Mouse (Mus musculus): ENCODE results near the gene Olfr924.
"Not testable (repeated sequence)": the region's sequence is repeated elsewhere in the genome, so short reads cannot be mapped to it uniquely, and the experiment has no call there.

Gene Olfr924

DNA sequence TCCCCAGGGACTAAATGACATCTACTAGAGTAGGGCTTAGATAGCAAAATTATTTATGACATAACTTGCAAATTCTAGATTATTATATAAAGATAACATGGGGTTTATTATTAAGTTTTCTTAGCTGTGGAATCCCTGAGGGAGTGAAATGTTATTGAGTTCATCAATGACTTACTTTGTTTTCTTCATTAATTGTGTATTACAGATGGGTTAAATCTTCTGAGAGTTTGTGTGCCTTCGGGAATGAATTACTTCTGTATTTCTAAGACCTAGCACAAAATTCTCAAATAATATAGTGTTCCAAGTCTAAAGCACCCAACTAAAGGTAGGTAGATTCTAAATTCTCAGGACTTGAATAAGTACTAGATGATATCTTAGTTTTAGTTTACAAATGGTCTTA lies at the start of gene Olfr924:
Gene Olfr924 (plus strand): TSS at position 301 of the 400 bp plus-strand sequence.
- no peak for DNase-seq (ENCODE audit: low spot score)

DNA sequence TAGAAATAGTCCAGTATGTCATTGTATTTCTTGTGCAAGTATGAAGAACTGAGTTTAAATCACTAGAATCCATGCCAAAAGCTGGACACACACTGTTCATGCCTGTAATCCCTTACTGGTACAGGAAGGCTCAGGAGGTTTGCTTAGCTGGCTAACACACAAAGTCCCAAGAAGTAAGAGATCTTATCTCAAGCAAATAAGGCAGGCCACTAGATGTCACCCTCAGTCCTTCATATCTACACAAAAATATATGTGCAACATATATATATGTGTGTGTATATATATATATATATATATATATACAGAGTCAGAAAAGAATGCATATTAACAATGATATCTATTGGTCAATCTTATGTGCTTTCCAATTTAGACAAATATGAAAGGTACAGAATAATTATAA lies 38.6 kb upstream of the Olfr924 start:
- no peak for DNase-seq (ENCODE audit: low spot score)

DNA sequence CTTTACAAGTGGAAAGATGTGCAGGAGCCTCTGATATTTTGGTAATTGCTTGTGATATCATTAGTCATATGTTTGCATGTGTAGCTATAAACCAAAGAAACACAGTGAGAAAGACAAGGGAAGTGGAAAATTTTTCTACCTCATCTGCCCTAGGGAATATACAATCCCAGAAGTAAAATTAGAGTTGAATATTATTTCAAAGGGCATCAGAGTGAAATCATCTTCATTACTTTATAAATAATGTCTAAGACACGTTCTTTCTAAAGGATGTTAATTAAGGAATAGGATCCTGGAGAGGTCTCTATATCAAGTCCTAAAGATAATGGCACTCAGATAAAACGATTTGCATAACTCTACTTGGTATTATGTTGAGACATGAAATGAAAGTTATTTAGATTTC lies 29.9 kb upstream of the Olfr924 start, which contains the start of gene Olfr922:
Gene Olfr922 (plus strand): TSS at position 301 of the 400 bp plus-strand sequence.
- DNase-seq (ENCODE audit: low spot score), result no peak

DNA sequence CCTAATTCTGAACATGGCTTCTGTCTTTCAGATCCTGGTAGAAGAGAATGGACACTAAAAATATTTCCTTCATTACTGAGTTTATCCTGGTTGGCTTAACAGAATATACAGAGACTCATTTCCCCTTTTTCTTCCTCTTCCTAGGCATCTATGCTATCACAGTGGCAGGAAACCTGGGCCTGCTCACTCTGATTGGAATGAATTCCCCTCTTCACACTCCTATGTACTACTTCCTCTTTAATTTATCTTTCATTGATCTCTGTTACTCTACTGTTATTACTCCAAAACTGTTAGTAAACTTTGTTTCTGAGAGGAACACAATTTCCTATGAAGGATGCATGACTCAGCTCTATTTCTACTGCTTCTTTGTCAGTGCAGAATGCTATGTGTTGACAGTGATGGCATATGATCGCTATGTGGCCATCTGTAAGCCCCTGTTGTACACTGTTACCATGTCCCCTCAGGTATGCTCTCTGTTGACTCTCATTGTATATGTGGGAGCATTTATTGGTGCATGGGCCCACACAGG lies 28.7 kb upstream of the Olfr924 start:
- no peak for DNase-seq (ENCODE audit: low spot score)

DNA sequence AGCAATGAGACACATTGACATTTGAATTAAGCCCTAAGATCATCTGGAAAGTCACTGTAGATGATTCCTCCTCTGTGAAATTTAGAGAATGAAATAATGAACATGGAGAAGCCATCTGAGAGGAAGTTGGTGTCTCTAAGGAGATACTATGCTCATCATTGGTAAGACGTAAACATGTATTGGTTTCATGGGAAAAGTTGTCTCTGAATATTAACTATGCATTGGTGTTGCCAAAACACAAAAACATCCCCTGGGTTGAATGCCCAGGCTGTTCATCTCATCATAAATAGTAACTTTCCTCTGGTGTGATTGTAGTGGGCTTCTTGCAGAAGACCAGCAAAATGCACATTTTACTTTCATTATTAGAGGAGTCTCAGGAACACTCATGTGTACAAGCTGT lies 18.0 kb upstream of the Olfr924 start, which contains the start of gene Olfr923:
Gene Olfr923 (plus strand): TSS at position 301 of the 400 bp plus-strand sequence.
- no peak for DNase-seq (ENCODE audit: low spot score)

DNA sequence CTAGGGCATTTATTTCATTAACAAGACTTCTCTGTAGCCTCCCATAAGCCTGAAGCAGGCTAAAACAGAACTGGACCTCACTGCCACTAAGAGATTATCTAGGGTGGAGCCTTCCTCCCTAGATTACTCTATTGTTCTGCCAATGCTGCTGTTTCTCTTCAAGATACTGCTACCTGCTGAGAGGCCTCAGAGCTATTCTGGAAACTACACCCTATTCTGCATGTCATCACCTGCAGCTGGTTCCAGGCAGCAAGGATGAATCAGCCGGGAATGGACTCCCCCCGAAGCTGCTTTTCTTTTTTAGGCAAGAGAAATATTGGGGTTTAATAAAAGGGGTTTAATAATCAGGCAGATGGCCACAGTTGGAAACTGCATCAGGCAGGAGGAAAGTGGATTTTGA lies 11.2 kb upstream of the Olfr924 start:
- no peak for DNase-seq (ENCODE audit: low spot score)

DNA sequence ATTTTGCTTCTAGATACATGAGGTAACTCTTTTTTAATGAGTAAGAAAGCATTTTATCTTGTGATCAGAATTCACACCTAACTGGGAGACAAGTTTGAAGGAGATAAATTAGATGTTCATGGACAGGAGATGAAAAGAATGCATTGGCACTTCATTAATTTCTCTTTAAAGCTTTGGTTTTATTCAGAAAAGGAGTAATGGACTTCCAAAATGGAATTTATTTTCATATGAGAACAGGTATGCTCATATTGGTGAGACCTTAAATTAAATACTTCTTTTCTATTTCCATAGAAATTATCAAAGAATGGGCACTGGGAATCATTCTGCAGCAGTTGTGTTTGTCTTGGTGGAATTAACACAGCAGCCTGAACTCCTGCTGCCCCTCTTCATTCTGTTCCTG lies 10.5 kb downstream of the Olfr924 start, which contains the start of gene Olfr26:
Gene Olfr26 (plus strand): TSS at position 301 of the 400 bp plus-strand sequence.
- no peak for DNase-seq (ENCODE audit: low spot score)

DNA sequence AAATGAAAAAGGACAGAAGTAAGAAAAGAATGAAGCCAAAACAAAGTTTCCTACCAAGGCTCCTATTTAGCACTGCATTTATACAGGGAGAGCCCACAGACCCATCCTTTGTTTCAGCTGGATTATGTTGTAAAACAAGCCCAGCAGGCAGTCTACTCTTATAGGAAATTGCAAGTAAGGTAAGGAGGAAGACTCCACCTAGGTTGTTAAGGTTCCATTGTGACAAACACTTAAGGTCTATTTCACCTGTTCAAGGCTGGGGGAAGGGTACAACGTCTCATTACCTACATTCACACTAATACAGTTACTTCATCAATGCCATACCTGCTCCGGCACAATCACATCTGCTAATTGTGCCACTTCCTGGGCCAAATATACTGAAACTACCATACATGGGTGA lies 30.6 kb downstream of the Olfr924 start:
- not testable (repeated sequence) for DNase-seq (ENCODE audit: low spot score)

DNA sequence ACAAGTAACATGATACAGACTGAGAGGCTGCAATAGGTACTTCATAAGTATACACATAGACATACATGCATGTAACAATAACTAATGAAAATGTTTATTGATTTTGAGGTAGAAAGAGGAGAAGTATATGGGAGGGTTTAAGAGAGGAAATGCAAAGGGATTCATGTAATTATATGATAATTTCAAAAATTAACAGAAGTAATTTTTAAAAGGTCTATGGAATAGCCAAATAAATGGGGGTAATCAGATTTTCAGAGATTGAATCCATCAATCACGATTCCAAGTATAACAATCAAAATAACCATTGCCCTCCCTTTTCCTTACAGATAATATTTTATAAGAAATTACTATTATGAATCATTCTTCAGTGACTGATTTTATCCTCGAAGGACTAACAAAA lies 32.6 kb downstream of the Olfr924 start, which contains the start of gene Olfr926:
Gene Olfr926 (plus strand): TSS at position 301 of the 400 bp plus-strand sequence.
- no peak for DNase-seq (ENCODE audit: low spot score)

Measured in urinary bladder, postnatal 14 days (tissue).